Mouse (Mus musculus) 416B (cell line): ENCODE measurements around the gene Myo10.
A peak's percentile ranks its signal among the peaks of the same experiment; 100 is the strongest.

Source experiments
- DNase-seq: peaks from one replicate; pipeline ENCODE4 v3.0.0; 2011; ENCODE audit warnings: low read depth

The Myo10 gene

DNA sequence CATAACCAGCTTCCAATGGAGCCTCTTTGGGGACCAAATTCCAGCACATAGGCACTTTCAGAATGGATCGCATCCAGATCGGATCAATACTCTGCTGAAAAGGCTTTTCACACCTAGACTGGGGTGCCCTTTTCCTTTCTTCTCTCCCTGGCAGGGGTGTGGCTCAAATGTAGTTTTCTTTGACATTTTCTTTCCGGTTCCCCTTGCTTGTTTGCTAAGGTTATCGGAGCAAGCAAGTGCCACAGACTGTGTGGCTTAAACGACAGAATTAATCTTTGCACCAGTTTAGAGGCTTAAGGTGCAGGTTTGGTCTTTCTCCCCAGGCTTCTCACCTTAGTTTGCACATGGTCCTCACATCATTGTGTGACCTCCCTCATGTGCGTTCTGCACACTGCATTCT lies 11.1 kb upstream of the Myo10 start:
- DNase-seq: no peak

DNA sequence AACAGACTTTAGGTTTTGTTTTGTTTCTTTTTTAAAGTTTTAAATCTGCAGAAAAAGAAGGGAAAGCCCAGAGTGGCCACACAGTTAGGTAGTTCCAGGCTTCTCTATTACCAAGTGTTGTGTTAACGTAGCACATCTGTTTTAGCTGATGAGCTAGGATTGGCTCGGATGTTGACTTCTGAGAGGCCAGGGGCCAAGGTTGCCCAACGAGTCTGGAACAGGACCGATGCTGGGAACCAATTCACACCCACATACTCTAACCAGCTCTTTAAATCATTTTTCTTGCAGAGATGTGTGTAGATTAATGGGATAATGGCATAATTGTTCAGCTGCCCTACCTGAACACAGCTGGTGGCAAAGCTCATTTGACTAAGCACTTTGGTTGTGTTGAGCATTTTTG lies 1.8 kb upstream of the Myo10 start:
- DNase-seq: no peak

DNA sequence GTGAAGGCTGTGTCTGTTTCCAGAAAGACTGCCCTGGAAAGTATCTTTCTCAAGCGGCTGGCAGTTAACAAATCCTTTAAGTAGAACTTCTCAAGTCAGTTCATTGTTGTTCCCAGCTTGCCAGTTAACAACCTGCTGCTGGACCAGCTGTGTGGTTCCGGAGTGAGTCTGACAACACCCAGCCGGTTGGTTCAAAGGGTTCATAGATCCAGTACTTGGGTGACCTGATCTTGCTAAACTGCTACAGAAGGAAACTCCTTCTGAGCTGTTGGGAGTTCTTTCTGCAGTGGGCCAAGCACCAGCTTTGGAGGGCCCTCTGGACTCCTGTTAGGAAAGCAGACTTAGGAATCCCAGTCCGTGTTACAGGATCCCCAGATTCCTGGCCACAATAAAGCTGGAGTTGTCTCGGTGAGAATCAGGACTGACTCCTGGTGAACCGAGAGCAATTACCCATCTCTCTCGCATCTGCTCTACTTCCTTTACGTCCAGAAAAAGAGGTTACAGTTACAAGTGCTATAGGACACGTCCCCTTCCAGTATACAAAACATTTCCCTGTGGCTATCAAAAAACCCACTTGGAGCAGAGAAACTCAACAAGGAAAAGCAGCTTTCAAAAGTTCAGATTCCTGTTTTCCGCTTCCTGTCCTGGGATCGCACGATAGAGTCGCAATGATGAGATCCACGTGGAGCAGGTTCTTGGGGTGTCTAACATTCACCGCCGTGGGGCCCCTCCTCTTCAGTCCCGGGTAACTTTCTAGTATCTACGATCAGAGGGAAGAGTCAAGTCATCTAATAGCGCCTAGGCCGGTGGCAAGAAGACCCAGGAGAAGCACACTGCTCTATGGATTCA lies 750 bp upstream of the Myo10 start:
- DNase-seq: no peak

DNA sequence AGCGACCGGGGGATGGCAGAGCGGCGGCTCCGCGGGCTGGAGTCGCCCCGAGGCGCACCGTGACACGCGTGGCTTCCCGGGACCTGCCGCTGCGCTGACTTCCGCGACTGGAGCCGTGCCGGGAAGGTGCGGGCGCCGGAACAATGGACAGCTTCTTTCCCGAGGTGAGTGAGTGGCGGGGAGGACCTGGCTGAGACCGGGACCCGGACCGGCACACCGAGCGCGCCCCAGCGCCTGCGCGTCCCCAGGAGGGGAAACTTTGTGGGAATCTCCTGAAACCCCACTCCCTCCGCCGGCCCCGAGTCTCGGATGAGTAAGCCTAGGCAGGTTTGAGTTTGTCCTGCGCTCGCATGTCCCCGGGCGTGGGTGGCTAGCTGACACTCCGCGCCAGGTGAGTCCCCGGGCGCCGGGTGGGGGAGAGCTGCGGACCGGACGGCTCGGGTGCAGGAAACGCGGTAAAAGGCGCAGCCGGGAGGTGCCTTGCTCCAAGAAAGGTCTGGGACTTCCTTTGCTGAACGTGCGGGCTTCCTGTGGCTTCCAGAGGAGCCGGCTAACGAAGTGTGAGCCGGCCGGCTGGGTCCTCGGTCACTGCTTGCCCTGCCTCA lies 644 bp downstream of the Myo10 start:
- DNase-seq: peak; percentile 58

DNA sequence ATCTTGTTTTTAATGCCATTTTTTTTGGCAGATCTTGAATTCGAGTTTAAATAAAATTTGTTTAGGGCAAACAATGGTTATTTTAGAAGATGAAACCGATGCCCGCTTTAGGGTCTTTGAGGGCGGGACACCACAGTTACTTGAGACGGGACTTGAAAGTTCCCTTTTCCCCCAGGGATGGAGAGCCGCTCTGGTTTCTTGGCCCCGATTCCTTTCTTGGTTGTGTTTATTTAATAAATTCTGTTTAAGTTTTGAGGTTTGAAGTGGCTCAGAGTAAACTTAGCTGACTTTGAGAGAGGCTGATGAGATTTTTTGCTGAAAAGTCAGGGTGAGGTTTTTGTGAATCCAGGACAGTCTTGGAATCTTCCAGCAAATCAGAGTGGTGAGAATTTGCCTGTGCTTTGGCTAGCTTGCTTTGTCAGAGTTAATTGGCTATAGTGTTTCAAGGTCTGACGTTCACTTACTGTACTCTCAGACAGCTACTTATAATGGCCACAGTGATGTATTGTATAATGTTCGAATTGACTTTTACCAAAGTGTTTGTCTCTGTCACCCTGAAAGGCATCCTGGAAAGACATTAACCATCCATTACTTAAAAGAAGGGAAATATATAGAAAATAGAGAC lies 1.3 kb downstream of the Myo10 start:
- DNase-seq: peak; percentile 61

DNA sequence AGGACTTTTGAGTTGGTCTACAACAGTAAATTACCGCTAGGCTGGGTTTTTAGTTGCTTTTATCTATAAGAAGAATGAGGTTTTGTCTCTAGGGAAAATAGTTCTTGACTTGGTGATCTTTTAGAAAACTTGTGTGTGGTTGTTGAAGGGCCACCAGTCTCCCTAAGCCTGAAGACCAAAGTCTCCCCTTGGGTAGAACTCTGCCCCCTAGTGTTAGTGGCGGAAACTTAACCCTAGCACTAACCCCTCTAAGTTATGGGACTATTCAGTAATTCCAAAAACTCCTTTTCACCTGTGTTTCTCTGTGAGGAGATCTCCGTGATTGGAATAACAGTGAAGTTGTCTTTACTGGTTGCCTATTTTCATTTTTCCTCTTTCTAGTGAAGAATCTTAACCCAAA lies 1.9 kb downstream of the Myo10 start:
- DNase-seq: peak; percentile 85

DNA sequence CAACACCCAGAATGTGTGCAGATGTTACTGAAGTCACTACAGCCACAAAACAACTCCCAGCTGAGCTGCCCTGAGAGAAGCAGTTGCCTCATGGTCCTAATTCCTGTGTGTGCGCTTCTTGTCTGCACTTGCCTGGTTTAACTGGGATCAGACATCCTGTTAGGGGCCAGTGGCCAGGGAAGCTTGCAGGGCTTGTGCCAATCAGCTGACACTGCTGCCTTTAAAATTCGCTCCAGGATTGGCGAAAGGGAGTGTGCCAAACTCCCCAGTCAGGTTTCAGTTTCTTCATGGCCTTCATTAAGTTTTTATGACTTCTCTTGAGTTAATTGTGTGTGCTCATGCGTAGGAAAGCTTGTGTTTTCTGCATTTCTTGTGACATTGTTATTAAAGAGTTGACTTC lies 3.1 kb downstream of the Myo10 start:
- no peak for DNase-seq

DNA sequence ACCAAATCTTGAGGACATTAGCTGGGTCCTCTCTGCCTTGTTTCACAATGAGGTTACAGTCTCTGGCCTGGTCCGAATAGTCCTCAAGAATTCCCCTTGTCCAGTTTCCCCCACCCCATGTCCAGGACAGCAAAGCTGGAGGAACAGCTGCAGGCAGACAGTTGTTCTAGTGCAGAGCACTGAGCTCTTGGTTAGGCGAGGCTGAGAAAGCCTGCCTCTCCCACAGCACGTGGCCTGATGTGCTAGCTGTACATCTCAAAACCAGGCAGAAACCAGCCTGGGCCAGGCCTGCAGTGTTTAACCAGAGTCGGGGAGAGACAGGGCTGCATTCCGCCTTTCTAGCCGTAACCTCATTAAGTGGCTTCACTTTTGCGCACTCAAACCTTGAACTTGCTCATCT lies 4.7 kb downstream of the Myo10 start:
- DNase-seq: no peak

DNA sequence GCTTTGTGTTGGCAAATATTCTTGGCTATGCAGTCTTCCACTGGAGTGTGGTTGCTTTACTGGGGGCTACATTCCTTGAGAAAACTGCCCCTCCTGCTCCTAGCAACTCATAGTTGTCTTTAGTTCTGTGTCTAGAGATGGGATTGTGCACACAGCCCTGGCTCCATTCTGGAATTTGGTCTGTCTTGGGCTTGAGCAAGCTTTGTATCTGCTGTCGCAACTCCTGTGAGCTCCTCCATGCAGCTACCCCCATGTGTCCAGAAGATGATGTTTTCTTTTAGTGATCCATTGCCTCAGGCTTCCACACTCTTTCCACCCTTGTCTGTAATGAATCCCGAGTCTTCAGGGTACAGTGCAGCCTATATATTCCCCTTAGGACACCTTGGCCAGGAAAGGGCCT lies 5.9 kb downstream of the Myo10 start:
- DNase-seq: no peak

DNA sequence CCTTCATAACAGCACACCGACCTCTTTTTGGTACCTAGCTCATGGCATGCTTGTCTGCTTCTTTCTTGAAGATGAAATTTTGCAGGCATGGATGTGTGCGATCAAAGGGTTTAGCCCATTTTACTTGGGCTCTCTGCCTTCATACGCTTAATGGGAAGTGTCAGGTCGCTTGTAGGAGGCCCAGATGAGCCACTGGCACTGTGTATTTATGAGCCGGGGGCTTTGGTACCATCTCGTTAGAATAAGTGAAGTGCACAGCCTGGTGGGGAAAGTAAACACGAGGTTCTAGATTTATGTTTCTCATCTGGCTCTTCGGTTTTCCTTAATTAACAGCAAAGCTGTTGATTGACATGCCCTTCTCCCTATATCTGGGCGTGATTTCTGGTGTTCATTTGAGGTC lies 8.4 kb downstream of the Myo10 start:
- DNase-seq: no peak

DNA sequence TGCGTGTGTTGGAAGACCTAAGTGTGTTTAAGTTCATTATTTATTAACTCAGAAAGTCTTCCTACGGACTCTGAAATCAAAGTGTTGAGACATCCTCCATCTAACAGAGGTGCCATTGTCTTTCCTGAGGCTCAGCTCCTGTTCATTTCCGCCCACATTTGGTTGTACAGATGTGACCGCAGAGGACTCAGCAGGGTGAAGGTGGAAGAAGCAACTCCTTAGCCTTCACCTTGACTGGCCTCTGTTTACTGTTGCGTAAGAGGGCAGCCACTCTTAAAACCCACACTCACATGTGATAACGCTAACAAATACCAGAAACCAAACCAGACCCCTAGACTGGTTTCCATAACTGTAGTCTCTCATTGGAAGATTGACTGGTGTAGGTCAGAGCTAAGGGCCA lies 9.0 kb downstream of the Myo10 start:
- peak; percentile 41 for DNase-seq

DNA sequence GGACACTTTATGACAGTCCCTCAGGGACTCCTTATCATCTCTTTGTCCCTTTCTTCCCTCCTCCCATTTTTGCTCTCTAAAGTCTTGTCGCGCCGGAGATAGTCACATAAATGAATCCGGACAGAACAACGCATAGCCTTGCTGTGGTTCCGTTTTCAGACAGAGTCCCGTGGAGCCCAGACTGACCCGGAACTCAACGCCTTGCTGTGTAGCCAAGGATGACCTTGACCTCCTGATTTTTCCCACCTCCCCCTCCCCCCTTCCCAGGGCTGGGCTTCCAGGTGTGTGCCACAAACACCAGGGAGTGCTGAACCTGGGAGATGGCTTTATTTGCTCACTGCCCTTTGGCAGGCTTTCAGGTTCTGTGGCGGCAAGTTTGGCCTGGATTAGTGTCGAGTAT lies 10.6 kb downstream of the Myo10 start:
- DNase-seq: no peak

DNA sequence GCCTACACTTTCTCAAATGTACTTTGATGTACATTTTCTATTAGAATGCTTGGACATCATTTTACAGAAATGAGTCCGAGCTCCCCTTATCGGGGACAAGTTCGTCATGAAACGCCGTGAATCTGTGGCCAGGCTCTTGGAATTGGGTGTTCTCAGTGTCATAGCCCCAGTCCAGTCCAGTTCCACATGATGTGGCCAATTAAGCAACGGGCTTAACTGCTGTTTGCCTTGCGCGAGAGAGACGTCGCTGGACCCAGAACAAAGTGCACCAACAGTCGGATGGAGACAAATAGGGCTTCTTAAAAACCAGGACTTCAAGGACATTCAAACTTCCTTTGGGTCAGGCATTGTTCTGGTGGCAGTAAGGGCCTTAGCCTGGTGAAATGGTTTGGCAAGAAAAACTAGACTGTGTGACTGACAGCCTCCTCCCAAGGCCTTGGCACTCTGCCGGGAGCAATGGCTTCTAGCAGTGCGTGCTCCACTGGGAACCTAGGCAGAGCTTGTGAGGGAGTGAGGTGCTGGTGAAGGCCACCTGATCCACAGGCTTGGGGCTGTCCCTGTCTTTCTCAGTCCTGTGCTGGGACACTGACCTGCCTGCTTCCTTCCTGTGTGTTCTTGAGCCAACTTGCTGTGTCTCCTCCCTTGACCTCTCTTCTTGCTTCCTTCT lies 11.5 kb downstream of the Myo10 start:
- DNase-seq: no peak

DNA sequence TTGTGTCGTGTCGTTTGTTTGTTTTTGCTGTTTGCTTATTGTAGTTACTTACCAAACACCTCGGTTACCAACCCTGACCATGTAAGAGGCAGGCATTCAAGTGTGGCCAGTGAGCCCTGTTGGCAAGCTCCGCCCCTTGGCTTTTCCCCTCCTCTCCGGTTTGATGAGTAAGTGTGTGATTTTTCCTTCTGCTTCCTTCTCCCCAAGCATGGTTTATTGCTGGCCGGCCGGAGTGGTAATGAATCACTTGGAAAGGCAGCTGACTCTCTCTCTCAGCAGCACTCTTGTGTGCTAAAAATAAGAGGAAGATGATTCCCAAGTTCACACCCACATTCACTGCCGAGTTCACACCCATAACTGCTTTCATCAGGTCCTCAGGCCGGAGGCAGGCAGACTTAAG lies 15.4 kb downstream of the Myo10 start:
- peak; percentile 90 for DNase-seq

DNA sequence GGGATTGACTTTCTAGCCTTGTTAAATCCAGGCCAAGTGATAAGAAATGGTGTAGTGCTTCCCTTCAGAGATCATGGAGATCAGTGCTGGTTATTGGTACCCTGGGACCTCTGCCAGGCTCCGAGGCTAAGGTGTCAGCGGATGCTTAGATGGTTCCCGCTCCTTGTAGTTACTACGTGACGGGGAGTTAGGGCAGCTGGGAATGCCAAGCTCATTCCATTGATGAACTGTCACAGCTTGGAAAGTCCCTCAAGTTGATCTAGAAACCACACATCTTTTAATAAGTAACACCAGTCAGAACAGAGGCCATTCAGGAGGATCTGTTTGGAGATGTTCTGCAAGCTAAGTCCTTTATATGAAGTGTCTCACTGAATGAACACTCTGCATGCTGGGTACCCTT lies 16.9 kb downstream of the Myo10 start:
- no peak for DNase-seq

DNA sequence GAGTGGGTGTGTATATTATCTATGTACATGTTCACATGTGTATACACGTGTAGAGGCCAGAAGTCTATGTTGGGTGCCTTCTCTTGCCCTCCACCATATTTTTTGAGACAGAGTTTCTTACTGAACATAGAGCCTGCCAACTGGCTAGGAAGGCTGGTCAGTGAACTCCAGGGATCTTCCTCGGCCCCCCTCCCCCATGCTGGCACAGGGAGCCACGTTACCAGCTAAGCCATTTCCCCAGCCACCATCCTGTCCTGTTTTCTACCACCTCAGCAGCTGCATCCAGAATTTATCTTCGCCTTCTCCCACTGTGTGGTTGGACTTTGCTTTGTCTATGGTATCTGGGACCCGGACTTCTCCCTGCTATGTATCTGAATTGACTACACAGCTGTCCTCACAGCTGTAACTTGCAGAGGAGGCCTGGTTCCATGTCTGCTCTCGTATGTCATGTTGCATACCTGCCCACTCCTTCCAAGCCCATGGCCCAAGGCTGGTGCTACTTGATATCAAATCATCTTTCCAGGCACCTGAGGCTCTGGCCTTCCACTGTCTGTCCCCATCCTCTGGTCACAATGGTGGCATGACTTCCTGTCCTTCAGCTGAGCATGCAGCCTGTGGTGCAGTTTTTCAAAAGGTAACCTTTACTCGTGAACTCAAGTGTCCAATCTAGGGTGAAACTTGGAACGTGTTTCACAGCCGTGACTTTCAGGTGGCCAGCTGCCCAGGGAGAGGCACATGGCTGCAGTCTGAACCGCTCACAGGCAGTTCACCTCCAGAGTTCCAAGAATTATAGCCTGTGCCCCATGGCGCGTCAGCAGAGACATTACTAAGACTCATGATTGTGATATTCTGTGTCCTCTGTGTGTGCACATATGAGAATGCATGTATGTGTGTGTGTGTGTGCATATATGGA lies 18.8 kb downstream of the Myo10 start:
- no peak for DNase-seq

DNA sequence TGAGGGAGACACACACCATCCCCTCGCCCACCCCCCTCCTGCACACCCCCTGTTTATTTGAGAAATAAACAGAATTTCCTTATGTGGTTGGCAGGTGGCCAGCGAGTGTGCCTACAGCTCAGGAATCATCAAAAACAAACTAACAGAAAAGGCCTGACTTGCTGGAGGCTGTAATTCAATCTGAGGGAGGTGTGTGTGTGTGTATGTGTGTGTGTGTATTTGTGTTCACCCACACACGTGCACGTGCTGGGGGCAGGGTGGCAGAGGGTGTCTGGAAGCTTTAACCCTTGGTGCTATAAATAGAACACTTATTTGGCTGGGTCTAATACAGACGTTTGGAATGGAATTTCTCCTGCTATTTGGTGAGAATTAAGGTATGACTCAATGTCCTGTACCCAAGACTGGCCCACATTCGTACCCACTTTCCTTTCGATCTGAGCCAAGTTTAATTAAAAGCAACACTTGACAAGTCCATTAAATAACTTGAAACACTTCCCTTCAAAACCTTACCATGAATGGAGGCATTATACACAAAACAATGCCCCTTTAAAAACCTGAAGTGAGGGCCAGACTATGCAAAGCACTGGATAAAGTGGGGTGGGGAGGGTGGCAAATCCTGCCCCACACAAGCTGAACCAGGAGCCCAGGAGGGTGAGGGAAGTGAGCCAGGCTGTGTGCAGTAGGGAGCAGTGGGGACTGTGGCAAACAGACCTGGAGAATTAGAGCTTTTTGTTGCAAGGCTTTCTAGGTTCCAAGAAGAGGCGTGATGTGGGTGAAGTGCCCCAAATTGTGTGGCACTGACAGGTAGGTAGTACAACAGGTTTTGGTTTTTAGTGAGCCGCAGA lies 20.1 kb downstream of the Myo10 start:
- DNase-seq: peak; percentile 62

DNA sequence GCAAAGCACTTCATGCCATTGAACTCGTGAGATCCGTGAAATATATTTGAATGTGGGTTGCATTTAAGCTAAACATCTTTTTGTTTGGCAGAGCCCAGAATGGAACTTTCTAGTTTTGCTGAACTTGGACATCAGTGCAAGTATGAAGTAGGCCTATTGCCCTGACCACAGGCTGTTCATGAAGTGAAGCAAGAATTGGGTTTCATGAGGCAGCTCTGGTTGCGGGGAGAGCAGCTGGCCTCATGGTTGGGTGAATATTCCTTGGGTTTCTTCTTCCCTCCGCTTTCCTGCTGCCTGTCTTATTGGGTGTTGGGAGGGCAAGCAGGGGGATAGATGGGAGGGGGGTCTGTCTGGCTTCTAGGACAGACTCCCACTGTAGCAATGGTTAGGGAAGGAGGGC lies 23.5 kb downstream of the Myo10 start:
- peak; percentile 53 for DNase-seq

DNA sequence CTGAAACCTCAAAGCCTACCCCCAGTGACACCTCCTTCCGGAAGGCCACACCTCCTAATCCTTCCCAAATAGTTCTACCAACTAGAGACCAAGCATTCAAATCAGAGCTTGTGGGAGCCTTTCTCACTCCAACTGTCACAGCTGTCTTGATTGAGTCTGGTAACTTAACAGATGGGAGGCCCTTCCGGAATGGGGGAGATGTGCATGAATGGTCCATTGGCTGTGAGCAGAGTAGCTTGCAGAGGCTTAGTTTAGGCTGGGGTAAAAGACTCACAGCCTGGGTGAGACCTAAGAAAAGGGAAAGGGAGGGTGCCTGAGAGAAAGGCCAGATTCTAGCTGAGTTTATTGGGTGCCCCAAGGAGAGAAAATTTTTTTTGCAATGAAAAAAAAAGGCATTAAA lies 26.0 kb downstream of the Myo10 start:
- no peak for DNase-seq

DNA sequence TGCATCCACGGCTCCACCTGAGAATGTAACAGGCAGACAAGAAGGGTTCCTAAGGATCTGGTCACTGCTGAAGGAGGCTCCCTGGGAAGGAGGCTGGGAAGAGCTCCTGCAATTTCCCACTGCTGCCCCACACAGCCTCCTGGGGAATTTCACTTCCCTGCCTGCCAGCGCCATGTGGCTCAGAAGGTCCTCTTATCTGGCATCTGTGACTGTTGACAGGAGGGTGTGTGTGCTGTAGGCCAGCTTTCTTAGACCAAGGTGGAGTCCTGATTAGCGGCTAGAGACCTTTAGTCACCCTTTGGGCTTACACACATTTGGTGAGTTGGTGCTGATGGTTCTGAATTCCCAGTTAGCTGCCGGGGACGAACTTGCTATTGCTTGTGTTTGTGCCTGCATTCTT lies 28.0 kb downstream of the Myo10 start:
- no peak for DNase-seq

DNA sequence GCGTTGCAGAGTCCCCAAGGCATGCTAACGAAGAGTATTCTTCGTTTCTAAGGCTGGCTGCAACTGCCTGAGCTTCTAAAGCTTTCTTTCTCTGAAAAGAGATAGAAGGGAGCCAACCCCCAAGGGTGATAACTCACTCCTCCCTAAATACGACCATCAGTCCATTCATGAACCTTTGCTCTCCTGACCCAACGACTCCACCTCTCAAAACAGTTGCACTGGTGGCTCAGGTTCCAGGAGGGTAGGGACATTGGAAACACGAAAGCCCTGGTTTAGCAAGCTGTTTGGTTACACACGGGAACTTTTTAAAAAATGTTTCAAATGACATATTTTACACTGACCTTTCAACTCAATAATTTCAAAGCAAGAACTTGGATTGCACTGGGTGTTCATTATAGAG lies 29.5 kb downstream of the Myo10 start:
- DNase-seq: no peak
